10 mouse cellular contexts compared by ENCODE assay signal in genomic region chr10:51480397-51480796, GRCm38 (mm10). TPM values are rescaled to one million over a fixed set of nuclear protein-coding genes. Genes with fewer than 3 reads are reported as not detected.
"Had no signal": no experiment of that assay in that cellular context is flagged by ENCODE, and none has a peak within 500 bp of the region (broad histone marks: within the 10 kb centered on the region; RNA-seq: fewer than 3 reads in every experiment).

Gene Gm49339, plus strand, starts transcription at chr10:51480612.
Gene Lilr4b, plus strand, starts transcription at chr10:51480632.

RNA-seq across cellular contexts. Expression of gene Gm49339, which starts in this region (rescaled TPM):
- total RNA-seq: layer of hippocampus, adult 18-20 months; left cerebral cortex, postnatal 14 days; left cerebral cortex, postnatal 4 days had no signal
- polyA plus RNA-seq: limb, embryonic 12.5 days; liver, embryonic 12.5 days; midbrain, embryonic 12.5 days; myocyte; neural tube, embryonic 13.5 days; stomach, embryonic 14.5 days; stomach, postnatal 0 days had no signal

RNA-seq across cellular contexts. Expression of gene Lilr4b, which starts in this region (rescaled TPM):
- total RNA-seq: layer of hippocampus, adult 18-20 months had no signal
- polyA plus RNA-seq: midbrain, embryonic 12.5 days; myocyte had no signal
